Mouse (Mus musculus) heart, adult 2 months (tissue): ENCODE measurements at regions not wholly inside any gene's neighbourhood (a gene's known extent, or its start where the extent isn't known, plus 50 kb on each side); places are given as distances from the start of the nearest gene placed in this dataset.

Source experiments
- CTCF ChIP-seq: fragments of 200-600 bp; IDR thresholded peaks from 2 replicates; pipeline ENCODE4 v1.8.1; 2022; ENCODE audit warnings: antibody characterized with exemption, mild to moderate bottlenecking, moderate library complexity
- EP300 ChIP-seq: fragments of 200-500 bp; IDR thresholded peaks from 2 replicates; pipeline ENCODE4 v1.6.1; 2011; ENCODE audit warnings: low read depth, low read length, control low read depth; ENCODE audit not compliant: insufficient read depth
- POLR2A ChIP-seq: fragments of 200-500 bp; IDR thresholded peaks from 2 replicates; pipeline ENCODE4 v1.6.1; 2011; ENCODE audit warnings: mild to moderate bottlenecking, low read depth, low read length, control low read depth; ENCODE audit not compliant: insufficient read depth

DNA sequence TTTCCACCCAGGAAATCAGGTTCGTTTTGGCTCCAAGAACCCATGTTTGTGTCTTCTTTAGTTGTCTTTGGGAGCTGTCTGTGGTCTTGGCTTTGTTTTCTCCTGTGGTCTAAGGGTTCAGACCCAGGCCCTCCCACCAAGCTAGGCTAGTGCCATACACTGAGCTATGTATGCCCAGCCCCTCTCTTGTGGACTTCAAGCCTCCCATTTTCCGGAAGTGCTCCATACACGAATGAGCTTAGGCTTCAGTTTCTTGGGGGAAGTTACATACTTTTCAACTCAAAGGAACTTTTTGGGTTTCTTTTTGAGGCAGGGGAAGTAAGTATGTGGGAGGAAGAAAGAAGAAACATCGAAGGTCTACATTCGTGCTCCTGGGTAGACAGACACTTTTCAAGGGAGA lies 100.9 kb upstream of the Nrbf2 start:
- TF ChIP-seq POLR2A (no peak), CTCF (no peak), EP300 (no peak)
